Mouse (Mus musculus) heart, embryonic 15.5 days (tissue): ENCODE data around the gene Slc17a6. TPM values are rescaled to one million over a fixed set of nuclear protein-coding genes. Genes with fewer than 3 reads are reported as not detected.
"Not testable (repeated sequence)": the region's sequence is repeated elsewhere in the genome, so short reads cannot be mapped to it uniquely, and the experiment has no call there.

ENCODE experiments used
- ATAC-seq: fragments of 200-750 bp; cut with Nextera tagmentation; replicated peaks from 2 replicates; pipeline ENCODE4 v1.8.0; 2017; ENCODE audit warnings: low read depth, moderate TSS enrichment; ENCODE audit not compliant: insufficient number of reproducible peaks, insufficient read depth, low FRiP score
- H3K27ac ChIP-seq: fragments of 300-500 bp; sonication (generic); 2 replicates; pipeline ENCODE4 v1.5.1; 2015; ENCODE audit warnings: mild to moderate bottlenecking, inconsistent platforms
- H3K27me3 ChIP-seq: fragments of 300-500 bp; sonication (generic); 2 replicates; pipeline ENCODE4 v1.6.1; 2015; ENCODE audit warnings: inconsistent platforms
- H3K36me3 ChIP-seq: fragments of 300-500 bp; sonication (generic); 2 replicates; pipeline ENCODE4 v1.6.1; 2015; ENCODE audit warnings: mild to moderate bottlenecking, inconsistent platforms
- H3K4me1 ChIP-seq: fragments of 300-500 bp; sonication (generic); replicated peaks from 2 replicates; pipeline ENCODE4 v1.6.1; 2015; ENCODE audit warnings: inconsistent platforms
- H3K4me2 ChIP-seq: fragments of 300-500 bp; sonication (generic); 2 replicates; pipeline ENCODE4 v1.6.1; 2015; ENCODE audit warnings: inconsistent platforms, mild to moderate bottlenecking, moderate library complexity
- H3K4me3 ChIP-seq: fragments of 300-500 bp; sonication (generic); 2 replicates; pipeline ENCODE4 v1.5.1; 2015; ENCODE audit warnings: mild to moderate bottlenecking, inconsistent platforms
- H3K9ac ChIP-seq: fragments of 300-500 bp; sonication (generic); 2 replicates; pipeline ENCODE4 v1.6.1; 2015; ENCODE audit warnings: mild to moderate bottlenecking, inconsistent platforms
- H3K9me3 ChIP-seq: fragments of 300-500 bp; sonication (generic); replicated peaks from 2 replicates; pipeline ENCODE4 v1.6.1; 2016; ENCODE audit warnings: inconsistent platforms
- WGBS: fragments of 180-500 bp; shearing (Covaris S2); methylation state at CpG from one replicate; pipeline ENCODE4 v1.1.7; 2015; ENCODE audit warnings: mixed read lengths; 5-methylcytosine and 5-hydroxymethylcytosine counted together
- polyA plus RNA-seq: library from polyadenylated mRNA; unstranded; fragments of >200 nt; fragmentation: Nextera tagmentation; extraction: Ambion mirVana; gene quantifications from 2 replicates; pipeline ENCODE4 v1.2.1, GENCODE M21; 2015

Gene Slc17a6
- polyA plus RNA-seq, 1 experiment from 2014 or later, result 0.04 TPM

GRCm38 (mm10) chr7:51694452-51694851, 72.6 kb downstream of the Slc17a6 start:
- Histone ChIP-seq H3K4me2 (no peak overlapping the region), H3K9me3 (no peaks in the 10 kb centered on the region), H3K9ac (no peak overlapping the region), H3K27me3 (no peaks in the 10 kb centered on the region), H3K27ac (no peak overlapping the region), H3K36me3 (no peaks in the 10 kb centered on the region), H3K4me1 (no peaks in the 10 kb centered on the region), H3K4me3 (no peak overlapping the region)
- WGBS, result 71% methylated on average over 4 of the region's 4 CpGs
- no peak for ATAC-seq

DNA sequence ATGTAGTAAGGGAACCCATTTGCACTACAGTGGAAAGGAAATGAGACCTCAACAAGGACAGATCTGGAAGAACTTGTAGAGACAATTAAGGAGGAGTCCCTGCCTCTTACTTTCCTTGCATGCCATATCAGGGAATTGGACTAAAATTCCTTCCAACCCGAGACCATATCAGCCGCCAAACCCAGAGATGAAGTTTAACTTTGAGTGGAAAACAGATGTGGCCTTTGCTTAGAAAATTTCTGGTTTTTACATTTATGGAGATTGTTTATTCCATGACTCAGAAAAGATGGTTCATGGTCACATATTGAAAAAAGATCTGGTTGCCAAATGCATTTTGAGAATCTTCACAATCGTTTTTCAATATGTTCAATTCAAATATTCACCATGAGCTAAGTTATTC, 87.7 kb downstream of the Slc17a6 start:
- no peaks in the 10 kb centered on the region for H3K36me3 ChIP-seq
- H3K27me3 ChIP-seq, result no peaks in the 10 kb centered on the region
- H3K4me3 ChIP-seq, result no peak overlapping the region
- no peak overlapping the region for H3K9ac ChIP-seq
- no peaks in the 10 kb centered on the region for H3K9me3 ChIP-seq
- no peak overlapping the region for H3K27ac ChIP-seq
- ATAC-seq, result no peak
- H3K4me2 ChIP-seq, result no peak overlapping the region
- WGBS, result 57% methylated on average over 3 of the region's 3 CpGs
- H3K4me1 ChIP-seq, result no peaks in the 10 kb centered on the region

GRCm38 (mm10) chr7:51710346-51710745, 88.5 kb downstream of the Slc17a6 start:
- 68% methylated on average over 3 of the region's 3 CpGs for WGBS
- H3K4me1 ChIP-seq, H3K9me3 ChIP-seq, H3K4me3 ChIP-seq, H3K36me3 ChIP-seq, H3K27me3 ChIP-seq, H3K27ac ChIP-seq, H3K4me2 ChIP-seq, H3K9ac ChIP-seq, ATAC-seq: not testable (repeated sequence)

- Histone ChIP-seq H3K36me3 (no peaks in the 10 kb centered on the region), H3K27me3 (no peaks in the 10 kb centered on the region), H3K9ac (no peak overlapping the region), H3K4me1 (no peaks in the 10 kb centered on the region), H3K4me3 (no peak overlapping the region), H3K9me3 (no peaks in the 10 kb centered on the region), H3K27ac (no peak overlapping the region), H3K4me2 (no peak overlapping the region)
- no peak for ATAC-seq
- 55% methylated on average over 2 of the region's 2 CpGs for WGBS
Measured at GRCm38 (mm10) chr7:51715771-51716170, 94.0 kb downstream of the Slc17a6 start.

Other genes starting within 250 kb of the Slc17a6 start
- 0.10 and 0.20 TPM in 2 replicates for gene Ano5, start 111.0 kb upstream of the Slc17a6 start, polyA plus RNA-seq
- 7.2 and 10.2 TPM in 2 replicates for gene Gas2, start 240.0 kb downstream of the Slc17a6 start, polyA plus RNA-seq
- 5.3 and 6.6 TPM in 2 replicates for gene Fancf, start 240.3 kb downstream of the Slc17a6 start, polyA plus RNA-seq